Mouse (Mus musculus): ENCODE data around the gene Pcsk6.

- TF ChIP-seq CTCF (IDR thresholded peaks at IDR 0.05; ENCODE audit: low read depth, low read length) = no peak
- TF ChIP-seq POLR2A (IDR thresholded peaks at IDR 0.05; ENCODE audit: borderline replicate concordance, low read depth, low read length) = no peak
Measured at GRCm38 (mm10) chr7:65869794-65870193, 8.3 kb downstream of the Pcsk6 start.

Data from bone marrow macrophage, adult 2 months (primary cell).